Mouse (Mus musculus): ENCODE results near the gene Kmt2d.

GRCm38 (mm10) chr15:98916016-98916415, 45.0 kb upstream of the Kmt2d start:
- no peak for TF ChIP-seq CTCF (IDR thresholded peaks at IDR 0.05; ENCODE audit: extremely low read depth, insufficient read depth, low read length)
- TF ChIP-seq POLR2A (IDR thresholded peaks at IDR 0.05; ENCODE audit: extremely low read depth, insufficient read depth, low read length): no peak
